ENCODE assay signal across 8 mouse cellular contexts in genomic region chr7:29291616-29292457, GRCm38 (mm10). TPM values are rescaled to one million over a fixed set of nuclear protein-coding genes. Genes with fewer than 3 reads are reported as not detected.
DNase-seq lines count a peak whose midpoint lies in the region; ATAC-seq lines count a peak whose summit lies in the region.

No protein-coding gene starts in this region.

- H3K4me2 ChIP-seq in embryonic facial prominence, embryonic 13.5 days = no peak overlapping the region
- H3K4me2 ChIP-seq in intestine, embryonic 16.5 days (ENCODE audit: low read depth, low read length) = peak overlapping the region; percentile 80
- peak overlapping the region; percentile 94 for H3K4me2 ChIP-seq in stomach, embryonic 15.5 days

- WGBS in embryonic facial prominence, embryonic 13.5 days = 33% methylated on average over 6 of the region's 7 CpGs
- WGBS in intestine, embryonic 16.5 days = 24% methylated on average over 7 of the region's 7 CpGs
- 20% methylated on average over 7 of the region's 7 CpGs for WGBS in stomach, embryonic 15.5 days

- no peak overlapping the region for H3K9ac ChIP-seq in embryonic facial prominence, embryonic 13.5 days
- peak overlapping the region; percentile 49 for H3K9ac ChIP-seq in intestine, embryonic 16.5 days (ENCODE audit: low read depth, low read length)
- no peak overlapping the region for H3K9ac ChIP-seq in stomach, embryonic 15.5 days

- H3K9me3 ChIP-seq in embryonic facial prominence, embryonic 13.5 days = no peaks in the 10 kb centered on the region
- no peaks in the 10 kb centered on the region for H3K9me3 ChIP-seq in intestine, embryonic 16.5 days (ENCODE audit: control insufficient read depth, low read length)
- no peaks in the 10 kb centered on the region for H3K9me3 ChIP-seq in stomach, embryonic 15.5 days

- no peak overlapping the region for H3K4me3 ChIP-seq in embryonic facial prominence, embryonic 13.5 days
- H3K4me3 ChIP-seq in intestine, embryonic 16.5 days (ENCODE audit: low read length) = peak overlapping the region; percentile 65
- H3K4me3 ChIP-seq in stomach, embryonic 15.5 days (replicated peaks) = peak overlapping the region; percentile 64

- peak; percentile 66 for DNase-seq in ovary, adult 18-20 months (ENCODE audit: low spot score)
- DNase-seq in ovary, postnatal 10 days (ENCODE audit: low spot score) = no peak
- DNase-seq in urinary bladder, postnatal 36 days (ENCODE audit: low spot score in 2 of 2) = no peak
- DNase-seq in right cerebral cortex, postnatal 36 days (ENCODE audit: low spot score in 2 of 2) = no peak
- no peak for DNase-seq in thymus, postnatal 0 days (ENCODE audit: low spot score)

- ATAC-seq in embryonic facial prominence, embryonic 13.5 days (ENCODE audit: insufficient number of reproducible peaks, insufficient read depth, low FRiP score, low TSS enrichment, low read depth) = no peak
- ATAC-seq in intestine, embryonic 16.5 days = no peak
- no peak for ATAC-seq in stomach, embryonic 15.5 days (ENCODE audit: insufficient read depth, low FRiP score, low read depth)

- H3K27ac ChIP-seq in embryonic facial prominence, embryonic 13.5 days = peak overlapping the region; percentile 44
- peak overlapping the region; percentile 75 for H3K27ac ChIP-seq in intestine, embryonic 16.5 days (ENCODE audit: low read length)
- peak overlapping the region; percentile 87 for H3K27ac ChIP-seq in stomach, embryonic 15.5 days

- H3K27me3 ChIP-seq in embryonic facial prominence, embryonic 13.5 days = no peaks in the 10 kb centered on the region; the same call in 1 of the 2 replicates
- H3K27me3 ChIP-seq in intestine, embryonic 16.5 days (replicated peaks; ENCODE audit: control insufficient read depth, insufficient read depth, low read length) = no peaks in the 10 kb centered on the region
- no peaks in the 10 kb centered on the region for H3K27me3 ChIP-seq in stomach, embryonic 15.5 days (replicated peaks)

- H3K36me3 ChIP-seq in embryonic facial prominence, embryonic 13.5 days = no peaks in the 10 kb centered on the region
- H3K36me3 ChIP-seq in intestine, embryonic 16.5 days (ENCODE audit: control insufficient read depth, insufficient read depth, low read length) = no peaks in the 10 kb centered on the region
- H3K36me3 ChIP-seq in stomach, embryonic 15.5 days = no peaks in the 10 kb centered on the region

- H3K4me1 ChIP-seq in embryonic facial prominence, embryonic 13.5 days = peaks cover 50% of the 10 kb centered on the region
- H3K4me1 ChIP-seq in intestine, embryonic 16.5 days (ENCODE audit: control insufficient read depth, insufficient read depth, low read length) = peaks cover 32% of the 10 kb centered on the region
- peaks cover 49% of the 10 kb centered on the region for H3K4me1 ChIP-seq in stomach, embryonic 15.5 days

RNA-seq across cellular contexts. Expression of gene Ppp1r14a, which starts 2.7 kb away (rescaled TPM):
- 10.1 and 10.5 TPM in 2 replicates for polyA plus RNA-seq in embryonic facial prominence, embryonic 13.5 days (2015; fragmentation: Nextera tagmentation; extraction: Ambion mirVana)
- polyA plus RNA-seq in intestine, embryonic 16.5 days (2015; fragmentation: Nextera tagmentation; extraction: Ambion mirVana) = 40.8 and 45.2 TPM in 2 replicates
- 42.7 and 56.7 TPM in 2 replicates for polyA plus RNA-seq in stomach, embryonic 15.5 days (2015; fragmentation: Nextera tagmentation; extraction: Ambion mirVana)
- polyA plus RNA-seq in thymus, postnatal 0 days (2015; fragmentation: Nextera tagmentation; extraction: Ambion mirVana) = 3.1 and 3.4 TPM in 2 replicates

RNA-seq across cellular contexts. Expression of gene Spint2, which starts 10.1 kb away (rescaled TPM):
- polyA plus RNA-seq in embryonic facial prominence, embryonic 13.5 days (2015; fragmentation: Nextera tagmentation; extraction: Ambion mirVana) = 118 and 127 TPM in 2 replicates
- 626 and 672 TPM in 2 replicates for polyA plus RNA-seq in intestine, embryonic 16.5 days (2015; fragmentation: Nextera tagmentation; extraction: Ambion mirVana)
- polyA plus RNA-seq in stomach, embryonic 15.5 days (2015; fragmentation: Nextera tagmentation; extraction: Ambion mirVana) = 525 and 574 TPM in 2 replicates
- 571 and 608 TPM in 2 replicates for polyA plus RNA-seq in thymus, postnatal 0 days (2015; fragmentation: Nextera tagmentation; extraction: Ambion mirVana)

RNA-seq across cellular contexts. Expression of gene Dpf1, which starts 11.9 kb away (rescaled TPM):
- polyA plus RNA-seq in embryonic facial prominence, embryonic 13.5 days (2015; fragmentation: Nextera tagmentation; extraction: Ambion mirVana) = 28.4 and 29.9 TPM in 2 replicates
- polyA plus RNA-seq in intestine, embryonic 16.5 days (2015; fragmentation: Nextera tagmentation; extraction: Ambion mirVana) = 6.2 and 6.8 TPM in 2 replicates
- polyA plus RNA-seq in stomach, embryonic 15.5 days (2015; fragmentation: Nextera tagmentation; extraction: Ambion mirVana) = 7.6 and 8.2 TPM in 2 replicates
- polyA plus RNA-seq in thymus, postnatal 0 days (2015; fragmentation: Nextera tagmentation; extraction: Ambion mirVana) = 3.0 and 3.5 TPM in 2 replicates

RNA-seq across cellular contexts. Expression of gene 2200002D01Rik, which starts 43.6 kb away (rescaled TPM):
- polyA plus RNA-seq in embryonic facial prominence, embryonic 13.5 days (2015; fragmentation: Nextera tagmentation; extraction: Ambion mirVana) = 2.2 and 4.4 TPM in 2 replicates
- 261 and 264 TPM in 2 replicates for polyA plus RNA-seq in intestine, embryonic 16.5 days (2015; fragmentation: Nextera tagmentation; extraction: Ambion mirVana)
- 67.4 and 70.6 TPM in 2 replicates for polyA plus RNA-seq in stomach, embryonic 15.5 days (2015; fragmentation: Nextera tagmentation; extraction: Ambion mirVana)
- 7.8 and 9.6 TPM in 2 replicates for polyA plus RNA-seq in thymus, postnatal 0 days (2015; fragmentation: Nextera tagmentation; extraction: Ambion mirVana)

RNA-seq across cellular contexts. Expression of gene Yif1b, which starts 53.7 kb away (rescaled TPM):
- polyA plus RNA-seq in embryonic facial prominence, embryonic 13.5 days (2015; fragmentation: Nextera tagmentation; extraction: Ambion mirVana) = 110 and 111 TPM in 2 replicates
- 83.1 and 83.7 TPM in 2 replicates for polyA plus RNA-seq in intestine, embryonic 16.5 days (2015; fragmentation: Nextera tagmentation; extraction: Ambion mirVana)
- polyA plus RNA-seq in stomach, embryonic 15.5 days (2015; fragmentation: Nextera tagmentation; extraction: Ambion mirVana) = 83.7 and 85.8 TPM in 2 replicates
- 76.4 and 79.3 TPM in 2 replicates for polyA plus RNA-seq in thymus, postnatal 0 days (2015; fragmentation: Nextera tagmentation; extraction: Ambion mirVana)
